Comparison of ENCODE assay signal across 30 mouse cellular contexts in the genomic region with DNA sequence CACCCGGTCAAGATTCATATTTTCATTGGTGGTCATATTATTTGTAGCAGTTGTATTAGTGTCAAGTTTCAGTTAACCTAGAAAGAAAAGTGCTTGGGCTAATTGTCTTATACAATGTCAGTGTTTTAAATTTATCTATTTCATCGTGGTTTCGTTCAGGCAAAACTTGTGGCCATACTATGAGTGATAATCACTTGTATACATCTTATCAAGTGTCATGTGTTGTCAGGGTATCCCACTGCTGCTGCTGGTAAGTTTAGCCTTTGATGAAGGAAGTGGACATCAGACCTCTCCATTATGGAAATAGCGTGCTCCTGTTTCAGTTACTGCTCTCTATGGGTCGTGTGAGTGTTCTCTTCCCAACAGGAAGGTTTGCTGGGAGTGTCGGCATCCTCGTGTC.
"Had no signal": no experiment of that assay in that cellular context is flagged by ENCODE, and none has a peak within 500 bp of the region (broad histone marks: within the 10 kb centered on the region; RNA-seq: fewer than 3 reads in every experiment).

No protein-coding gene starts in this region.

- H3K4me2 ChIP-seq: limb, embryonic 12.5 days; limb, embryonic 13.5 days; limb, embryonic 15.5 days; liver, embryonic 11.5 days; liver, embryonic 12.5 days; liver, embryonic 13.5 days; liver, embryonic 15.5 days; lung, embryonic 14.5 days; lung, embryonic 15.5 days; midbrain, embryonic 11.5 days; midbrain, embryonic 12.5 days; midbrain, embryonic 13.5 days; neural tube, embryonic 12.5 days had no signal

- H3K4me3 ChIP-seq: limb, embryonic 10.5 days; limb, embryonic 12.5 days; limb, embryonic 13.5 days; limb, embryonic 15.5 days; liver, embryonic 12.5 days; liver, embryonic 13.5 days; liver, embryonic 15.5 days; lung, embryonic 15.5 days; megakaryocyte, embryonic 14.5 days; midbrain, embryonic 10.5 days; midbrain, embryonic 12.5 days; midbrain, embryonic 13.5 days; myocyte; neural tube, embryonic 12.5 days had no signal

- H3K4me1 ChIP-seq: limb, embryonic 10.5 days; limb, embryonic 12.5 days; limb, embryonic 13.5 days; limb, embryonic 15.5 days; liver, embryonic 13.5 days; liver, embryonic 15.5 days; lung, embryonic 15.5 days; midbrain, embryonic 10.5 days; midbrain, embryonic 12.5 days; midbrain, embryonic 13.5 days; neural tube, embryonic 12.5 days had no signal

- H3K9me3 ChIP-seq: limb, embryonic 10.5 days; limb, embryonic 12.5 days; limb, embryonic 13.5 days; limb, embryonic 15.5 days; liver, embryonic 12.5 days; liver, embryonic 13.5 days; liver, embryonic 15.5 days; lung, embryonic 15.5 days; megakaryocyte, embryonic 14.5 days; midbrain, embryonic 10.5 days; midbrain, embryonic 12.5 days; midbrain, embryonic 13.5 days; neural tube, embryonic 12.5 days had no signal

- H3K27me3 ChIP-seq: limb, embryonic 12.5 days; limb, embryonic 13.5 days; limb, embryonic 15.5 days; liver, embryonic 12.5 days; liver, embryonic 13.5 days; liver, embryonic 15.5 days; lung, embryonic 15.5 days; megakaryocyte, embryonic 14.5 days; midbrain, embryonic 12.5 days; midbrain, embryonic 13.5 days; neural tube, embryonic 12.5 days had no signal

- DNase-seq: left cerebral cortex, postnatal 4 days; liver; liver, embryonic 13.5 days; liver, postnatal 0 days; lung, adult 18-20 months; lung, adult 2 months; lung, embryonic 14.5 days; lung, postnatal 10 days; lung, postnatal 14 days; lung, postnatal 4 days; midbrain, embryonic 14.5 days had no signal

- H3K27ac ChIP-seq: limb, embryonic 10.5 days; limb, embryonic 12.5 days; limb, embryonic 13.5 days; limb, embryonic 15.5 days; liver, embryonic 12.5 days; liver, embryonic 13.5 days; liver, embryonic 14.5 days; liver, embryonic 15.5 days; lung, embryonic 15.5 days; macrophage; midbrain, embryonic 10.5 days; midbrain, embryonic 12.5 days; midbrain, embryonic 13.5 days; neural tube, embryonic 12.5 days had no signal

- H3K36me3 ChIP-seq: limb, embryonic 10.5 days; limb, embryonic 12.5 days; limb, embryonic 13.5 days; limb, embryonic 15.5 days; liver, embryonic 12.5 days; liver, embryonic 13.5 days; liver, embryonic 15.5 days; lung, embryonic 15.5 days; midbrain, embryonic 12.5 days; neural tube, embryonic 12.5 days had no signal

- ATAC-seq: liver, embryonic 12.5 days; liver, postnatal 0 days; lung, postnatal 0 days; midbrain, embryonic 13.5 days; midbrain, embryonic 16.5 days had no signal

- H3K9ac ChIP-seq: limb, embryonic 12.5 days; limb, embryonic 13.5 days; limb, embryonic 15.5 days; liver, embryonic 12.5 days; liver, embryonic 13.5 days; liver, embryonic 14.5 days; liver, embryonic 15.5 days; liver, postnatal 0 days; lung, embryonic 14.5 days; lung, embryonic 15.5 days; midbrain, embryonic 12.5 days; midbrain, embryonic 13.5 days; neural tube, embryonic 12.5 days had no signal
